Mouse (Mus musculus) heart, embryonic 13.5 days (tissue): ENCODE measurements at regions not wholly inside any gene's neighbourhood (a gene's known extent, or its start where the extent isn't known, plus 50 kb on each side); places are given as distances from the start of the nearest gene placed in this dataset.
A peak's percentile ranks its signal among the peaks of the same experiment; 100 is the strongest.

ENCODE experiments used
- ATAC-seq: fragments of 200-750 bp; cut with Nextera tagmentation; 2 replicates; pipeline ENCODE4 v1.8.0; 2017; ENCODE audit warnings: moderate TSS enrichment; ENCODE audit not compliant: insufficient number of reproducible peaks, low FRiP score, low TSS enrichment; ENCODE audit errors: extremely low read depth
- H3K27ac ChIP-seq: fragments of 300-500 bp; sonication (generic); replicated peaks from 2 replicates; pipeline ENCODE4 v1.5.1; 2015; ENCODE audit warnings: moderate library complexity, mild to moderate bottlenecking, inconsistent platforms
- H3K27me3 ChIP-seq: fragments of 300-500 bp; sonication (generic); replicated peaks from 2 replicates; pipeline ENCODE4 v1.6.1; 2015; ENCODE audit warnings: mild to moderate bottlenecking, inconsistent platforms
- H3K36me3 ChIP-seq: fragments of 300-500 bp; sonication (generic); 2 replicates; pipeline ENCODE4 v1.6.1; 2015; ENCODE audit warnings: mild to moderate bottlenecking, inconsistent platforms
- H3K4me1 ChIP-seq: fragments of 300-500 bp; sonication (generic); 2 replicates; pipeline ENCODE4 v1.6.1; 2015; ENCODE audit warnings: inconsistent platforms
- H3K4me2 ChIP-seq: fragments of 300-500 bp; sonication (generic); 2 replicates; pipeline ENCODE4 v1.6.1; 2015; ENCODE audit warnings: inconsistent platforms, mild to moderate bottlenecking, moderate library complexity
- H3K4me3 ChIP-seq: fragments of 300-500 bp; sonication (generic); 2 replicates; pipeline ENCODE4 v1.5.1; 2015; ENCODE audit warnings: moderate library complexity, mild to moderate bottlenecking, inconsistent platforms
- H3K9ac ChIP-seq: fragments of 300-500 bp; sonication (generic); 2 replicates; pipeline ENCODE4 v1.6.1; 2015; ENCODE audit warnings: inconsistent platforms, mild to moderate bottlenecking, moderate library complexity
- H3K9me3 ChIP-seq: fragments of 300-500 bp; sonication (generic); 2 replicates; pipeline ENCODE4 v1.6.1; 2016; ENCODE audit warnings: inconsistent platforms
- WGBS: fragments of 180-500 bp; shearing (Covaris S2); methylation state at CpG from one replicate; pipeline ENCODE4 v1.1.7; 2015; ENCODE audit warnings: mixed read lengths; 5-methylcytosine and 5-hydroxymethylcytosine counted together

DNA sequence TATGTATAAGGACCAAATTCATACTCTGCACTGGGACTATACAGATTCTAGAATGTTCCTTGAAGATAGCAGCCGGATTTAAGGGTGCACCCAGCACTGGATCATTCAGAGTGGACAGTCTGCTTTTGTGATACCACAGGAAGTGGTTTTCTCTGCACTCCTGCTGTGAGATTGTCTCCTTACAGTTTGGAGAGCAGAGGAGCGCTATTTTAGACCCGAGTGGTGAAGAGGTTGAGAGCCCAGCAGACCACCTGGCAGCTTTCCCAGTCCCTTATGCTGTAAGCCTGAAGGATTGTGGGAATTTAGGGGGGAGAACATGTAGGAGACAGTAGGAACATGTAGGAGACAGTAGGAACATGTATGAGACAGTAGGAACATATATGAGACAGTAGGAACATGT is 147.5 kb upstream of the Zmiz1 start:
- Histone ChIP-seq H3K9ac (0 out of 2 replicates have a peak overlapping the region, but pooled peaks have one; percentile 35), H3K36me3 (no peaks in the 10 kb centered on the region), H3K9me3 (no peaks in the 10 kb centered on the region), H3K27ac (peak overlapping the region; percentile 95), H3K4me2 (peak overlapping the region; percentile 10), H3K4me3 (no peak overlapping the region), H3K27me3 (peaks cover 3% of the 10 kb centered on the region; the same call in 1 of the 2 replicates), H3K4me1 (peaks cover 66% of the 10 kb centered on the region)
- WGBS: 7% methylated on average over 3 of the region's 3 CpGs
- ATAC-seq: no peak

DNA sequence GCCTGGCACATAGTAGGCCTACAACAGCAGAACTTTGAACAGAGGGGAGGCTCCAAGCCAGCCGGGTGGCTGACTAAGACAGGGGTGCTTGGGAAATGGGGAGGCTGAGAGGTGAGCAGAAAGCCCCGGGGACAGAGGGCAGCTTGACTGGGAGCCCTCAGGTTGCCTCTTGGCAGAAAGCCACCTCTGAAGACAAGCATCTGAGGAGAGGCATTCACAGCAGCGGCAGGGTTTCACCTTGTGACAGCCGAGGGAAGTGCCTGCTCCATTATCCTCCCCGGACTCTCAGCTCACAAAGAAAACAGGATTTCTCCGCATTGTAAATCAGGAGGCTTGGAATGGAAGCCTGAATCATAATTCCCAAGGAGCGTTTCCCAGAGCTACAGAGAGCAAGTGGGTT is 146.8 kb upstream of the Zmiz1 start:
- Histone ChIP-seq H3K27me3 (peaks cover 3% of the 10 kb centered on the region; the same call in 1 of the 2 replicates), H3K4me2 (no peak overlapping the region), H3K9ac (peak overlapping the region; percentile 8; the same call in 1 of the 2 replicates), H3K4me1 (peaks cover 62% of the 10 kb centered on the region), H3K36me3 (no peaks in the 10 kb centered on the region), H3K9me3 (no peaks in the 10 kb centered on the region), H3K4me3 (no peak overlapping the region), H3K27ac (peak overlapping the region; percentile 95)
- 17% methylated on average over 7 of the region's 7 CpGs for WGBS
- ATAC-seq: no peak

DNA sequence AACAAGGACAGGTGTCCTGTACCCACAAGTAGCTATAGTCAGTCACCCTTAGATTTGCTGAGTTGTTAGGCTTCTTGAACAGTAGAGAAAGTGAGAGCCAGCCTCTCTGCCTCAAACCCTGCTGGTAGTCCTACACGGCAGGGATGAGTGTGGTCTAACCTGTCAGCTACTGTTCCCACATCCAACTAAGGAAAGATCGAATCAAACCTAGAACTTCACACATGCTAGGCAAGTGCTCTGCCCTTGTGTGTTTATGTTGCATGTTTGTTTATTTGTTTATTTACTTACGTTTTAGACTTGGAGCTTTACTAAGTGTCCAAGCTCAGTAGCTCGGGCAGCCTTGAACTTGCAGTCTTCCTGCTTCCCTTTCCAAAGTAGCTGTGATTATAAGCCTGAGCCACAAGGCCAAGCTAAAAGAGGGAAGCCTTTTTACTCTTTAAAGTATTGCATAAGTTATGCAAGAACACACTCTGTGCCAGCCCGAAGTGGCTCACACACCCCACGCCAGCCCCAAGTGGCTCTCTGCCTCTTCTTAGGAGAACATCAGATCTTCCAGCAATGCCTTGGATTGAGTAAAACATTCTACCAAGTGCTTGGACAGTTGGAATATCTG is 146.1 kb upstream of the Zmiz1 start:
- H3K4me3 ChIP-seq: no peak overlapping the region
- peaks cover 62% of the 10 kb centered on the region for H3K4me1 ChIP-seq
- H3K27ac ChIP-seq: peak overlapping the region; percentile 95
- peak overlapping the region; percentile 8; the same call in 1 of the 2 replicates for H3K9ac ChIP-seq
- peaks cover 3% of the 10 kb centered on the region; the same call in 1 of the 2 replicates for H3K27me3 ChIP-seq
- no peaks in the 10 kb centered on the region for H3K9me3 ChIP-seq
- no peak overlapping the region for H3K4me2 ChIP-seq
- no peaks in the 10 kb centered on the region for H3K36me3 ChIP-seq
- ATAC-seq: no peak
- WGBS: 82% methylated on average over 6 of the region's 6 CpGs

DNA sequence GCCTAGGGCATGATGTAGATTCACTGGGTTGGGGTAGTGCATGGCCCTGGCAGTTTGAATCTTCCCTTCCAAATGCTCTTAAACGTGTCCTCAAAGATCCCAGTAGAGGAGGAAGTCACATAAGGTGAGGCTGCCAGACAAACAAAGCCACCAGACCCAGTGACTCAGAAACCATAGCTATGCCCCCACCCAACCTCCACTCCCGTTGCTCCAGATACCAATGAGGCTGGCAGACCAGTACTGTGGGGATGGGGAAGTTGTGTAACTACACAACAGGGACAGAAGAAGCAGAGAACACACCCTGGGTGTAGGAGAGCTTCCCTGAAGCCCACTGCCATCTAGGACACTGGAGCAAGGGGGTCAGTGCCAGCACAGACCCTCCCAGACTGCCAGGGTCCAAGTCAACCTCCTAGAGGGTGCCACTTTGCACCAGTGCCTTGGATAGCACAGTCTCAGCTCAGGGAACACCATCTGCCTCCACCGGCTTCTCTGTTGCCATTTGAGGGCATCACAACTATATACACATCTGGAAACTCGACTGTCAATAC is 145.2 kb upstream of the Zmiz1 start:
- Histone ChIP-seq H3K27me3 (peaks cover 3% of the 10 kb centered on the region; the same call in 1 of the 2 replicates), H3K9ac (no peak overlapping the region), H3K36me3 (no peaks in the 10 kb centered on the region), H3K4me1 (peaks cover 62% of the 10 kb centered on the region), H3K4me2 (no peak overlapping the region), H3K4me3 (no peak overlapping the region), H3K9me3 (no peaks in the 10 kb centered on the region), H3K27ac (no peak overlapping the region)
- ATAC-seq: no peak
- 68% methylated on average over 4 of the region's 4 CpGs for WGBS

DNA sequence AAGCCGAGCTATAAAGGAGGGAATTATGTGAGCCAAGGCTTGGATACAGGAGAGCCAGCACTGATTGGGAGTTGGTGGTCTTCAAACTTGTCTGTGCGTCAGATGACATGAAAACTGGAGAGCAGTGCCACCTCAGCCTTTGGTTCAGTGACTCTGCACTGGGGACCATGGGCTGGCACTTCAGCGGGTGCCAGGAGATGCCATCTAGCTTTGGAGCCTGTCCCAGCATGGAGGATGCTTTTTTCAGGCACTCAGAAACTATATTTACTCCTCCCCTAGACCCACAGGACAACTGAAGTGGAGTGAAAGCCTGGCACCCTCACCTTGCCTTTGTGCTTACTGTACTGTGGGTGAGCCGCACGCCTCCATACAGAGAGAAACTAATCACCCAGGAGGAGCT is 142.5 kb upstream of the Zmiz1 start:
- no peak for ATAC-seq
- no peak overlapping the region for H3K27ac ChIP-seq
- H3K4me2 ChIP-seq: no peak overlapping the region
- H3K9me3 ChIP-seq: no peaks in the 10 kb centered on the region
- no peak overlapping the region for H3K4me3 ChIP-seq
- H3K4me1 ChIP-seq: peaks cover 43% of the 10 kb centered on the region
- no peaks in the 10 kb centered on the region for H3K36me3 ChIP-seq
- H3K9ac ChIP-seq: no peak overlapping the region
- peaks cover 9% of the 10 kb centered on the region; the same call in 1 of the 2 replicates for H3K27me3 ChIP-seq
- 83% methylated on average over 5 of the region's 5 CpGs for WGBS

DNA sequence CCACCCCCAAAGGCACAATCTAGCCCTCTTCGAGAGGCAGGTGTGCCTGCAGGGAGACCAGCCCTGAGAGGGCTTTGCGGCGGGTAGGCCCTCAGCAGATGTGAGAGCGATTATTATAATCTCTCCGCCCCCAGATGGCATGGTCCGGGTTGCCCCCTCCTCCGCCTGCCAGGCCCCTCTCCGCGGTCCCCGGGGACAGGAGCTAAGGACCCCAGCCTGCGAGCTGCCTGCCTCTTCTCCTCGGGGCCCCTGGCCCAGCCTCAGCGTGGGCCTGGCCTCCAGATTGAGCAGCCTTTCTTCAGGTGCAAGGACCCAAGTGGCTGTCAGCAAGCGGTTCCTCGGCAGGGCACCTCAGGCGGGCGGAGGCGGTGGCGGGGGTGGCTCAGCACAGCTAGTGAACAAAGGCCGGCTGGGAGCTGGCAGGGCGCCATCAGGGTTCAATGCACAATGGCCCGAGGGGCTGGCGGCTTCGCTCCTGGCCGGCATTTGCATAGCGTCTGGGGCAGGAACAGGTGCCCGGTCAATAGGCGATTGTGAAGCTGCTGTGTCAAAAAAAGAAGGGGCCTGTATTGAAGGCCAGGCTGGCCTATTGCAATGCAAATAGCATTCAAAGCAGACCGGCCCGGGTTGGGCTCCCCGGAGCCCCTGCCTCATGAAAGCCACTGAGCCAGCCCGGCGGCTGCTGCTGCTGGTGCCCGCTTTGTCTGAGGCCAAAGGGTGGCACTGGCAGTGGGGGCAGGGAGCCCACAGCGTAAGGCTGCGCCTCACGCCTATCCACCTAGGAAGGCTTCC is 141.1 kb upstream of the Zmiz1 start:
- no peak for ATAC-seq
- 8% methylated on average over 37 of the region's 37 CpGs for WGBS
- no peaks in the 10 kb centered on the region for H3K9me3 ChIP-seq
- peak overlapping the region; percentile 69 for H3K4me2 ChIP-seq
- no peaks in the 10 kb centered on the region for H3K36me3 ChIP-seq
- H3K4me3 ChIP-seq: peak overlapping the region; percentile 39
- 0 out of 2 replicates have a peak overlapping the region, but pooled peaks have one; percentile 45 for H3K27ac ChIP-seq
- peaks cover 9% of the 10 kb centered on the region; the same call in 1 of the 2 replicates for H3K27me3 ChIP-seq
- H3K9ac ChIP-seq: peak overlapping the region; percentile 83
- H3K4me1 ChIP-seq: peaks cover 31% of the 10 kb centered on the region

DNA sequence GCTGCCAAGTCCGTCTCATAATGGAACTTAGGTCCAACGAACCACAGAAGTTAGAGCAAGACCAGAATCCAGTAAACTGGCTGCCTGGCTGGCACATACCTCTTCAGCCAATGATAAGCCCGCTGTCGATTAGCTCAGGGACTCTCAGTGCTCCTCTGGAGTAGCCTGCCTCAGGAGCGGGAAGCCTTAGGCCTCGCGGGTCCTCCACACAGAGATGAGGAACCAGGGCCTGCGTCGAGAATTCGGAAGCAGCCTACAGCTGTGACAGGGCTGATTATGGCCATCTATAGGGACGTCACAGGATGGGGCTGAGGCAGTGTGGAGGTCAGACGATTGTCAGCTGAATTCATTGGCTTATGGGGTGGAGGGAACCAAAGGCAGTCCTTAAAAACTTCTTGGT is 140.1 kb upstream of the Zmiz1 start:
- no peaks in the 10 kb centered on the region for H3K36me3 ChIP-seq
- 55% methylated on average over 12 of the region's 12 CpGs for WGBS
- H3K4me3 ChIP-seq: no peak overlapping the region
- H3K27ac ChIP-seq: no peak overlapping the region
- H3K9me3 ChIP-seq: no peaks in the 10 kb centered on the region
- no peak for ATAC-seq
- H3K9ac ChIP-seq: no peak overlapping the region
- peaks cover 33% of the 10 kb centered on the region for H3K4me1 ChIP-seq
- H3K27me3 ChIP-seq: peaks cover 9% of the 10 kb centered on the region; the same call in 1 of the 2 replicates
- no peak overlapping the region for H3K4me2 ChIP-seq

DNA sequence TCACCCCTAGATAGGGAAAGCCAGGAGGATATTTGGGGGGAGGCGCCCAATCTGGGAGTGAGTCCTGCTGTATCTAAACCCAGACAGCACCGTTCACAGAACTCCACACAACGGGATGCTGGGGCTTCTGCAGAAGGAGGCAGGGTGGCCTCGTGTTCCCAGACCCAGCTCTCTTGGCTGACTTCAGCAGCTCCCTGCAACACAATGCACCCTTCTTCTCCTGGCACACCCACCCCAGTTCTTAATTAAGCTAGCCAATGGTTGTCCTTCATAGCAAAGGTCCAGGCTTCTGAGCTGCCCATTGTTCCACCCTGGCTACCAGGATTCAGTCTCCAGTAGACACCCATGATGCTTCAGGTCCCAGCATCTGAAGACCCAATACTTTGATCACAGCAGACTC is 138.8 kb upstream of the Zmiz1 start:
- Histone ChIP-seq H3K4me3 (no peak overlapping the region), H3K4me1 (peaks cover 31% of the 10 kb centered on the region), H3K9ac (no peak overlapping the region), H3K27me3 (peaks cover 8% of the 10 kb centered on the region; the same call in 1 of the 2 replicates), H3K27ac (no peak overlapping the region), H3K9me3 (no peaks in the 10 kb centered on the region), H3K4me2 (no peak overlapping the region), H3K36me3 (no peaks in the 10 kb centered on the region)
- no peak for ATAC-seq
- WGBS: 62% methylated on average over 4 of the region's 4 CpGs

DNA sequence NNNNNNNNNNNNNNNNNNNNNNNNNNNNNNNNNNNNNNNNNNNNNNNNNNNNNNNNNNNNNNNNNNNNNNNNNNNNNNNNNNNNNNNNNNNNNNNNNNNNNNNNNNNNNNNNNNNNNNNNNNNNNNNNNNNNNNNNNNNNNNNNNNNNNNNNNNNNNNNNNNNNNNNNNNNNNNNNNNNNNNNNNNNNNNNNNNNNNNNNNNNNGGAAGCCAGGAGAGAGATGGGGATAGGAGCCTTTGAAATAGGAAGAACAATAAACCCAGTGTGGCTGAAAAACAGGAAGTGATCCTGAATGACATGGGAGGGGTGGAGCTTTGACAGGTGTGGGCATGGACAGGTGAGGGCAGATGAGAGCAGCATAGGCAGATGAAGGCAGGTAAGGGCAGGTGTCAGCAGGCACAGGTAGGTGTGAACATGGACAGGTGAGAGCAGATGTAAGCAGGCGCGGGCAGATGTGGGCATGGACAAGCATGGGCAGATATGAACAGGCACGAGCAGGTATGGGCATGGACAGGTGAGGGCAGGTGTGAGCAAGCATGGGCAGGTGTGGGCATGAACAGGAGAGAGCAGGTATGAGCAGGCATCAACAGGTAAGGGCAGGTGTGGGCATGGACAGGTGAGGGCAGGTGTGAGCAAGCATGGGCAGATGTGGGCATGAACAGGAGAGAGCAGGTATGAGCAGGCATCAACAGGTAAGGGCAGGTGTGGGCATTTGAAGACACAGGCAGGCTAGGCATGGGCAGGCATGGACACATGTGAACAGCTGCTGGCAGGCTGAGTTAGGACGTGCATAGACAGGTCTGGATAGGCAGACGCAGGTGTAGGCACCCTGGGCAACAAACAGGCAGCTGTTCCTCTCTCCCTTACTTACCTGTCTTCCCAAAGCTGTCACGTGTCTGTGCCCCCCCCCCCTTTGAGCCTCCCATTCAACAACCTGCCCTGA is 135.2 kb upstream of the Zmiz1 start:
- ATAC-seq: no peak; the same call in 1 of the 2 replicates
- no peaks in the 10 kb centered on the region for H3K9me3 ChIP-seq
- no peak overlapping the region for H3K4me3 ChIP-seq
- peaks cover 23% of the 10 kb centered on the region for H3K4me1 ChIP-seq
- H3K9ac ChIP-seq: no peak overlapping the region
- no peak overlapping the region for H3K4me2 ChIP-seq
- H3K27me3 ChIP-seq: peaks cover 6% of the 10 kb centered on the region; the same call in 1 of the 2 replicates
- no peak overlapping the region for H3K27ac ChIP-seq
- H3K36me3 ChIP-seq: no peaks in the 10 kb centered on the region
- WGBS: 78% methylated on average over 6 of the region's 6 CpGs

DNA sequence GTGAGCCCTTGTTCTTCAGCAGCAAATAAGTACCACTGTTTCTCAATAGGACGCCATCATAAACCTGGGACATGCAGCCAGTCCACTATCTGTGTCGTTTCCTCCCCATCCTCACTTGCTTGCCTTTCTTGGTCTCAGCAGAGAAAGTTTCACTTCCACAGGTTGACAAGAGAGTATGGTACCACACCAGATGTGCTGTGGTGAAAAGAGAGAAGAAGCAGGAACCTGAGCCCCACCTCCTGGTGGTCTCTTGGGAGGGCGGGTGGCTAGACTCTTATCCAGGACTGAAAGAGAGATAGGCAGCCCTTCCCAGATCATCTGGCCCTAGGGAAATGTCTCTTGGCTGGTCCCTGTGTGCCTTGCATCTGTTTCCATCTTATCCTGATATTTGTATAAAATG is 133.1 kb upstream of the Zmiz1 start:
- Histone ChIP-seq H3K4me2 (no peak overlapping the region), H3K4me1 (peaks cover 25% of the 10 kb centered on the region), H3K27me3 (no peaks in the 10 kb centered on the region), H3K27ac (no peak overlapping the region), H3K4me3 (no peak overlapping the region), H3K36me3 (no peaks in the 10 kb centered on the region), H3K9ac (no peak overlapping the region), H3K9me3 (no peaks in the 10 kb centered on the region)
- no peak for ATAC-seq
- 72% methylated on average over 3 of the region's 3 CpGs for WGBS

DNA sequence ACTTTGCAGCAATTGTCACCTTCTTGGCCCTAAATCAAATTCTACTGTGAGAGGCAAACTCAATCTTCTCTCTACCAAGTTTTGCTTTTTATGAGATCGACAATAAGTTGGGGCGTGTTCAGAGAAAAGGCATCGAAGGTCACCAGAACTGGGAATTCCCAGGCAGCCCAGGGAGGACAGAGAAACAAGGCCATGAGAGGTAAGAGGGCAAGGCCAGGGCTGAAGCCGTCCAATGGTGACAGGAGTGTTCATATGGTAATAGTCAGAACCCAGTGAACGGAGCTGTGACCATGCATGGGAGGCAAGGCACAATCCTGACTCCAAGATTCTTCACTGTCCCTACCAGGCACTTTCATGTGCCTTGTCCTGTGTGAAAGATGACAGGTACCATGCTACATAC is 130.8 kb upstream of the Zmiz1 start:
- H3K4me3 ChIP-seq: no peak overlapping the region
- ATAC-seq: no peak
- no peaks in the 10 kb centered on the region for H3K9me3 ChIP-seq
- peak overlapping the region; percentile 77 for H3K27ac ChIP-seq
- H3K4me2 ChIP-seq: no peak overlapping the region
- H3K27me3 ChIP-seq: no peaks in the 10 kb centered on the region
- 57% methylated on average over 5 of the region's 5 CpGs for WGBS
- no peak overlapping the region for H3K9ac ChIP-seq
- H3K4me1 ChIP-seq: peaks cover 25% of the 10 kb centered on the region
- H3K36me3 ChIP-seq: no peaks in the 10 kb centered on the region
